Mouse (Mus musculus) forebrain, embryonic 12.5 days (tissue): ENCODE data around the gene Camta1. TPM values are rescaled to one million over a fixed set of nuclear protein-coding genes. Genes with fewer than 3 reads are reported as not detected.
A peak's percentile ranks its signal among the peaks of the same experiment; 100 is the strongest.
"Not testable (repeated sequence)": the region's sequence is repeated elsewhere in the genome, so short reads cannot be mapped to it uniquely, and the experiment has no call there.

Experiments
- ATAC-seq: fragments of 200-750 bp; cut with Nextera tagmentation; 2 replicates; pipeline ENCODE4 v1.8.0; 2017; ENCODE audit warnings: moderate TSS enrichment; ENCODE audit not compliant: low FRiP score
- H3K27ac ChIP-seq: fragments of 300-500 bp; sonication (generic); 2 replicates; pipeline ENCODE4 v1.5.1; 2016; ENCODE audit warnings: mild to moderate bottlenecking
- H3K27me3 ChIP-seq: fragments of 300-500 bp; sonication (generic); 2 replicates; pipeline ENCODE4 v1.6.1; 2016; ENCODE audit warnings: mild to moderate bottlenecking
- H3K36me3 ChIP-seq: fragments of 300-500 bp; sonication (generic); replicated peaks from 2 replicates; pipeline ENCODE4 v1.6.1; 2016; ENCODE audit warnings: mild to moderate bottlenecking
- H3K4me1 ChIP-seq: fragments of 300-500 bp; sonication (generic); 2 replicates; pipeline ENCODE4 v1.6.1; 2016
- H3K4me2 ChIP-seq: fragments of 300-500 bp; sonication (generic); 2 replicates; pipeline ENCODE4 v1.6.1; 2016; ENCODE audit warnings: mild to moderate bottlenecking, moderate library complexity
- H3K4me3 ChIP-seq: fragments of 300-500 bp; sonication (generic); replicated peaks from 2 replicates; pipeline ENCODE4 v1.5.1; 2016; ENCODE audit warnings: mild to moderate bottlenecking
- H3K9ac ChIP-seq: fragments of 300-500 bp; sonication (generic); 2 replicates; pipeline ENCODE4 v1.6.1; 2016; ENCODE audit warnings: mild to moderate bottlenecking
- H3K9me3 ChIP-seq: fragments of 300-500 bp; sonication (generic); 2 replicates; pipeline ENCODE4 v1.6.1; 2016
- WGBS: fragments of 180-500 bp; shearing (Covaris S2); methylation state at CpG from one replicate; pipeline ENCODE4 v1.1.7; 2016; 5-methylcytosine and 5-hydroxymethylcytosine counted together
- polyA plus RNA-seq: library from polyadenylated mRNA; unstranded; fragments of >200 nt; fragmentation: Nextera tagmentation; extraction: Ambion mirVana; gene quantifications from 2 replicates; pipeline ENCODE4 v1.2.1, GENCODE M21; 2016

Camta1 gene
- polyA plus RNA-seq, 1 experiment from 2014 or later, result 164 TPM

GRCm38 (mm10) chr4:150921206-150921605 lies 940.5 kb downstream of the Camta1 start:
- no peak overlapping the region for H3K9ac ChIP-seq
- H3K9me3 ChIP-seq, result no peaks in the 10 kb centered on the region
- H3K36me3 ChIP-seq, result no peaks in the 10 kb centered on the region
- no peaks in the 10 kb centered on the region for H3K27me3 ChIP-seq
- H3K4me1 ChIP-seq, result no peaks in the 10 kb centered on the region
- no peak for ATAC-seq
- no peak overlapping the region for H3K27ac ChIP-seq
- 91% methylated on average over 8 of the region's 8 CpGs for WGBS
- no peak overlapping the region for H3K4me3 ChIP-seq
- H3K4me2 ChIP-seq, result no peak overlapping the region

- H3K9me3 ChIP-seq, result no peaks in the 10 kb centered on the region
- no peak overlapping the region for H3K4me3 ChIP-seq
- no peak for ATAC-seq
- no peak overlapping the region for H3K4me2 ChIP-seq
- H3K36me3 ChIP-seq, result no peaks in the 10 kb centered on the region
- H3K9ac ChIP-seq, result no peak overlapping the region
- WGBS, result 84% methylated on average over 8 of the region's 8 CpGs
- H3K27ac ChIP-seq, result no peak overlapping the region
- H3K27me3 ChIP-seq, result no peaks in the 10 kb centered on the region
- peaks cover 19% of the 10 kb centered on the region for H3K4me1 ChIP-seq
Measured at GRCm38 (mm10) chr4:150917336-150918027, 944.2 kb downstream of the Camta1 start.

GRCm38 (mm10) chr4:150915181-150915906 lies 946.3 kb downstream of the Camta1 start:
- Histone ChIP-seq H3K4me1 (peaks cover 19% of the 10 kb centered on the region), H3K9me3 (no peaks in the 10 kb centered on the region), H3K27me3 (no peaks in the 10 kb centered on the region), H3K9ac (peak overlapping the region; percentile 76), H3K4me3 (peak overlapping the region; percentile 66), H3K36me3 (no peaks in the 10 kb centered on the region), H3K4me2 (peak overlapping the region; percentile 67), H3K27ac (no peak overlapping the region)
- ATAC-seq, result no peak
- 60% methylated on average over 10 of the region's 10 CpGs for WGBS

- H3K4me3 ChIP-seq, result peak within 1 kb of the TSS; percentile 66
- no peaks in the 10 kb centered on the region for H3K9me3 ChIP-seq
- H3K36me3 ChIP-seq, result no peaks in the 10 kb centered on the region
- peaks cover 19% of the 10 kb centered on the region for H3K4me1 ChIP-seq
- H3K27me3 ChIP-seq, result no peaks in the 10 kb centered on the region
- peak within 1 kb of the TSS; percentile 76 for H3K9ac ChIP-seq
- peak; percentile 86 for ATAC-seq
- under 1% methylated on average over 48 of the region's 48 CpGs for WGBS
- peak within 1 kb of the TSS; percentile 63 for H3K27ac ChIP-seq
- H3K4me2 ChIP-seq, result peak within 1 kb of the TSS; percentile 67
Measured at GRCm38 (mm10) chr4:150914290-150914733, 947.4 kb downstream of the Camta1 start, which contains the start of the genes Park7 and Tnfrsf9. TSS of gene Park7 (minus strand) at chr4:150914437. TSS of gene Tnfrsf9 (plus strand) at chr4:150914562.

GRCm38 (mm10) chr4:150913743-150914142 lies 947.9 kb downstream of the Camta1 start:
- Histone ChIP-seq H3K27me3 (no peaks in the 10 kb centered on the region), H3K4me2 (peak overlapping the region; percentile 67), H3K4me1 (peaks cover 23% of the 10 kb centered on the region), H3K36me3 (no peaks in the 10 kb centered on the region), H3K27ac (peak overlapping the region; percentile 54), H3K4me3 (peak overlapping the region; percentile 66), H3K9ac (peak overlapping the region; percentile 73), H3K9me3 (no peaks in the 10 kb centered on the region)
- no peak for ATAC-seq
- 15% methylated on average over 12 of the region's 12 CpGs for WGBS

GRCm38 (mm10) chr4:150910164-150910951 lies 951.3 kb downstream of the Camta1 start:
- no peaks in the 10 kb centered on the region for H3K9me3 ChIP-seq
- peak overlapping the region; percentile 94 for H3K4me3 ChIP-seq
- H3K27me3 ChIP-seq, result no peaks in the 10 kb centered on the region
- peak overlapping the region; percentile 82; the same call in 1 of the 2 replicates for H3K27ac ChIP-seq
- 84% methylated on average over 19 of the region's 19 CpGs for WGBS
- peaks cover 33% of the 10 kb centered on the region for H3K4me1 ChIP-seq
- H3K36me3 ChIP-seq, result peaks cover 9% of the 10 kb centered on the region
- peak; percentile 33; the same call in 1 of the 2 replicates for ATAC-seq
- H3K4me2 ChIP-seq, result peak overlapping the region; percentile 82
- no peak overlapping the region for H3K9ac ChIP-seq

- H3K4me1 ChIP-seq, result peaks cover 26% of the 10 kb centered on the region
- H3K27ac ChIP-seq, result peak overlapping the region; percentile 82
- no peaks in the 10 kb centered on the region for H3K9me3 ChIP-seq
- peaks cover 15% of the 10 kb centered on the region for H3K36me3 ChIP-seq
- ATAC-seq, result peak; percentile 92
- no peaks in the 10 kb centered on the region for H3K27me3 ChIP-seq
- peak overlapping the region; percentile 82 for H3K4me2 ChIP-seq
- H3K9ac ChIP-seq, result peak overlapping the region; percentile 96
- under 1% methylated on average over 56 of the region's 56 CpGs for WGBS
- peak overlapping the region; percentile 94 for H3K4me3 ChIP-seq
Measured at GRCm38 (mm10) chr4:150909451-150910156, 952.1 kb downstream of the Camta1 start.

- H3K9me3 ChIP-seq, ATAC-seq, H3K4me3 ChIP-seq, H3K27ac ChIP-seq, H3K27me3 ChIP-seq: not testable (repeated sequence)
- WGBS, result 74% methylated on average over 5 of the region's 5 CpGs
- H3K9ac ChIP-seq, result peak overlapping the region; percentile 96; the same call in 1 of the 2 replicates
- peak overlapping the region; percentile 82; the same call in 1 of the 2 replicates for H3K4me2 ChIP-seq
- H3K36me3 ChIP-seq, result peaks cover 23% of the 10 kb centered on the region
- H3K4me1 ChIP-seq, result peaks cover 23% of the 10 kb centered on the region
Measured at GRCm38 (mm10) chr4:150908512-150908911, 953.2 kb downstream of the Camta1 start.

- Histone ChIP-seq H3K9ac (no peak overlapping the region), H3K4me1 (peaks cover 16% of the 10 kb centered on the region), H3K4me2 (no peak overlapping the region), H3K36me3 (peaks cover 37% of the 10 kb centered on the region), H3K27me3 (no peaks in the 10 kb centered on the region), H3K9me3 (no peaks in the 10 kb centered on the region), H3K27ac (no peak overlapping the region), H3K4me3 (no peak overlapping the region)
- no peak for ATAC-seq
- 97% methylated on average over 8 of the region's 8 CpGs for WGBS
Measured at GRCm38 (mm10) chr4:150907099-150907498, 954.6 kb downstream of the Camta1 start.

- Histone ChIP-seq H3K36me3 (peaks cover 70% of the 10 kb centered on the region), H3K27me3 (no peaks in the 10 kb centered on the region), H3K9ac (no peak overlapping the region), H3K4me1 (peaks cover 8% of the 10 kb centered on the region), H3K4me3 (no peak overlapping the region), H3K9me3 (no peaks in the 10 kb centered on the region), H3K4me2 (no peak overlapping the region), H3K27ac (no peak overlapping the region)
- WGBS, result 94% methylated on average over 14 of the region's 14 CpGs
- ATAC-seq, result no peak
Measured at GRCm38 (mm10) chr4:150903091-150903742, 958.5 kb downstream of the Camta1 start.

- no peak overlapping the region for H3K9ac ChIP-seq
- H3K36me3 ChIP-seq, result peaks cover 82% of the 10 kb centered on the region
- no peak for ATAC-seq
- no peaks in the 10 kb centered on the region for H3K27me3 ChIP-seq
- no peak overlapping the region for H3K4me3 ChIP-seq
- H3K27ac ChIP-seq, result no peak overlapping the region
- no peaks in the 10 kb centered on the region for H3K9me3 ChIP-seq
- no peaks in the 10 kb centered on the region for H3K4me1 ChIP-seq
- H3K4me2 ChIP-seq, result no peak overlapping the region
- WGBS, result 94% methylated on average over 12 of the region's 12 CpGs
Measured at GRCm38 (mm10) chr4:150902062-150902461, 959.6 kb downstream of the Camta1 start.
